Mouse (Mus musculus): ENCODE measurements around the gene Otulinl.

Gene Otulinl

GRCm38 (mm10) chr15:27680997-27681396, 382 bp downstream of the Otulinl start:
- no peak for DNase-seq (ENCODE audit: extremely low read depth, low read depth)

DNA sequence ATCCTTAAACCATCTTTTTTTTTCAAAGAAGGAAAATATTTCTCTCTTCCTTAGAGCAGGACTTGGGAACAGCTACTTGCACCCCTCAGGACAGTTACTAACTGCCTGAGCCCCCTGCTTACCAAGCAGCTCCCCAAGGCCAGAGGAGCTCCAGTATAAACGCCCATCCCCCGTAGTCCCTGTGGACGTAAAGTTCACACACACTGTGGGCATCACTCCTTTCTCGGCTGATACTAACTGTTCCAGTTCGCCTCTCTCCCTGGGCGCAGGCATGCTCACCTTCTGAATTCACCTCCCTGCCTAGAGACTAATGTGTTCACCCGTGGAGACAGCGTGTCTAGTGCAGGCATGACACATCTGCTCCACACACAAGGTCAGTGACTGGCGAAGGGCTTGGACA, 2.9 kb downstream of the Otulinl start:
- DNase-seq (ENCODE audit: extremely low read depth, low read depth): no peak

DNA sequence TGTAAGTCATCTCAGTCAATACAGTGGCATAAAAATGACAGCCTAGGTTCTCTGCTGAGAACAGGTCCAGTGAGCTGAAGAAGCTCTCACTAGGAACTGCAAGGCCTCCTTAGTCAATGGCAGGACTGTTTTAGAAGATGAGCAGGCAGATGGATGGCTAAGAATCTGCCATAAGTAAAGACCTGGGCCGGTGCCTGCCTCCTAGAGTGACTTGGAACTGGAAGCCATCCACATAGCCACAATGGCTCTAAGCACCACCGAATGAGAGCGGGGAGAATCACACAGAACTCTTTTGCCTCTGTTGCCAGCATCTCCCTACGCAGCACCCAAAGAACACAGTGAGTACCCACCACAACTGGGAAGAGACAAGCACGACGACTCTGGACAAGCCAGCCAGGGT, 3.6 kb downstream of the Otulinl start:
- no peak for DNase-seq (ENCODE audit: extremely low read depth, low read depth)

GRCm38 (mm10) chr15:27676211-27676610, 5.2 kb downstream of the Otulinl start:
- no peak for DNase-seq (ENCODE audit: extremely low read depth, low read depth)

- no peak for DNase-seq (ENCODE audit: extremely low read depth, low read depth)
Measured at GRCm38 (mm10) chr15:27675122-27675521, 6.3 kb downstream of the Otulinl start.

DNA sequence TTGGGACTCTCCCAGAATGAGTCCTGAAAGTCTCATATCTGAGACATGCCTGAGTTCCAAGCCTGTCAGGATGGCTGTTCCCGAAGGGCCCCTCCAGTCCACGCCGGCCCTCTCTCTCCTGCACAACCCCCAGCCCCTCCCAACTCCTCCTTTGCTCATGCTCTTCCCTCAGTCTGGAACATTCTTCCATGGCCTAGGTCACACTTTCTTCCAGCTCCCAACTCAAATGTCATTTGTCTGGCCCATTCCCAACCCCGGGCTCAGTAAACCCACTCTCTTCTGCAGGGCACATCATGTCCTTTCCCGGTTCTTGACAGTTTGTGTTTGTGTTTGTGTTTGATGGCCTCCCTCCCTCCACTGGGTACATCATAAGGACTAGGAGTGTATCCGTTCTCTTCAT, 7.3 kb downstream of the Otulinl start:
- no peak for DNase-seq (ENCODE audit: extremely low read depth, low read depth)

DNA sequence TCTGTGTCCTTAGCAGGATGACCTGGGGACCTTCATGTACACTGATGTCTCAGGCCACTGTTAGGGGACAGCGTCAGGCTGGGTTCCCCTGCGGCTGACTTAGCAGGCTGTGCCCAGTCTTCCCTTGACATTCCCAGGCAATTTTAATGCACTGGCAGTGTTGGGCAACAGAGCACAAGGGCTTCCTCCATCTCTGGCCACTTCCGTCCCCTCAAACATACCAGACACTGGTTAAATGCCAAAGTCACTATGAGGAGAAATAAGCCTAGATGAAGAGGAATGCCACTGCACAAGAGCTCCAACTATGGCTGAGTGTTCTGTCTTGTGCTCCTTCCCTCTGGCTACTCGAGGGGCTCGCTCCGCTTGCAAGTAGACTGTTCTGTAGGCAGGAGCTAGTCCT, 8.2 kb downstream of the Otulinl start:
- no peak for DNase-seq (ENCODE audit: extremely low read depth, low read depth)

DNA sequence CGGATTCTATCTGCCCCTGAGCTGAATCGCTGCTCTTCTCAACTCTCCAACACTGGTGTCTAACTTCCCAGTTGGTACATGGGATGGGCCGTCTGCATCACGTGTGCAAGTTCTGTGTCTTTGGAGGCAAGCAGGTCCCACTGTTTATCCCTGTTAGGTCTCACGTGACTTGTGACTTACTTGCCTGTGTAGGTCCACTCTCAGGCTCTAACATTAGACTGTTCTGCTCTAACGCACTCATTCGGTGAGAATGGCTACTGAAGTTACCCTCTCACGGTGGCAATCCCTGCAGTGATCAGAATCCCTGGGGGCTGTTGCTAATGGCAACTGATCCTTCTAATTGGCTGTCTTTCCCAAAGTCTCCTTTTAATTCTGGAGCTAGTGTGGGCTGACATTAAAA, 9.1 kb downstream of the Otulinl start:
- DNase-seq (ENCODE audit: extremely low read depth, low read depth): no peak

GRCm38 (mm10) chr15:27671612-27672245, 9.7 kb downstream of the Otulinl start:
- peak; percentile 74 for DNase-seq (ENCODE audit: extremely low read depth, low read depth)

- peak; percentile 65 for DNase-seq (ENCODE audit: extremely low read depth, low read depth)
Measured at GRCm38 (mm10) chr15:27670708-27671107, 10.7 kb downstream of the Otulinl start.

DNA sequence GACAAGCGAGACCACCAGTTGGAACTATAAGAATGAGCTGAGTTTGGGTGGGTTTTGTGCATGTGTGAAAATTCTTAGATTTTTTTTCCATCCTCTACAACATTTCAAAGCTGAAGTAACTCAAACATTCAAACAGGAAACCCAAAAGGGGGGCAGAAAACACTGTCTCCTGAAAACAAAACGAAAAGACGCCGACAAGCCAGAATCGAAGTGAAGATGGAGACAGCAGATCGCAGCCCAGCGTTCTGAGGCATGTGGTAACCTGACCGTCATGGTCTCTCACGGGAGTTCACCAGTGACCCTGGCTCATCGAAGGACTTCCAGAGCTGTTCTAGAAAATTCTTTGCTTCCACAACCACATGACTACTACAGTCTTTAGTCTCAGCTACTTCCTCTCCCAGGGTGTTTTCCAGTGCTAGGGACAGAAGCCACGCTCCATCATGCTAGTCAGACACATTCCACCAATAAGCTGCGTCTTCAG, 11.4 kb downstream of the Otulinl start:
- DNase-seq (ENCODE audit: extremely low read depth, low read depth): no peak

DNA sequence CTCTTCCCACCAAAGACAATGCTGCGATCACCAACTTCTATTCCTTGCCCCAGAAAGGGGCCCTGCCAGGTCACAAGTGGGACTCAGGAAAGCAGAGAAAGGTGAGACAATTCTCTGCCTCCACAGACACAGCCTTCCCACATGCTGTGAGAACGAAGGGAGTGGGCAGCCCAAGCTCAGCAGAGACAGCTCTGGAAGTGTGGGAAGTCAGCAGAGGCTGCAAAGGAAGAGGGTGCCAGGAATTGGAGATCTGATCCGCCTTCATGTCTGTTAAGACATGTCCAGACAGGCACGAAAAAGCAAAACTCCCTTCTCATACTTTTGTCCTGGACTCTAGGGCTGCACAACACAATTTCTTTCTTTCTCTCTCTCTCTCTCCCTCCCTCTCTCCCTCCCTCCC, 12.1 kb downstream of the Otulinl start:
- no peak for DNase-seq (ENCODE audit: extremely low read depth, low read depth)

DNA sequence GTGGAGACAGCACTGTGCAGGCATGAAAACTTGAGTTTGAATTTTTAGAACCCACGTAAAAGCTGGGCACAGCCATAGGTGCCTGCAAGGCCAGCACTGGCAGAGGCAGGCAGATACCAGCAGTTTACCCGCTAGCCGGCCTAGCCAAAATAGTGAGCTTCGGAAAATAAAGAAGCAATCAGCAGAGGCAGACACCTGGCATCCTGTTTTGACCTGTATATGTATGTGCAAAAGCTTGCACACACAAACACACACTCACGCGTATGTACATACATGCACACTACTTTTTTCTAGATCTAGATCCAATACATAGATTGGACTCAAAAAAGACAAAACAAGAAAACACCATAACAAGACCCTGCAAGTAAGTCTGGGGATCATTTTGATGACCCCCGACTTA, 12.8 kb downstream of the Otulinl start:
- no peak for DNase-seq (ENCODE audit: extremely low read depth, low read depth)

- DNase-seq (ENCODE audit: extremely low read depth, low read depth): no peak
Measured at GRCm38 (mm10) chr15:27668001-27668461, 13.3 kb downstream of the Otulinl start.

DNA sequence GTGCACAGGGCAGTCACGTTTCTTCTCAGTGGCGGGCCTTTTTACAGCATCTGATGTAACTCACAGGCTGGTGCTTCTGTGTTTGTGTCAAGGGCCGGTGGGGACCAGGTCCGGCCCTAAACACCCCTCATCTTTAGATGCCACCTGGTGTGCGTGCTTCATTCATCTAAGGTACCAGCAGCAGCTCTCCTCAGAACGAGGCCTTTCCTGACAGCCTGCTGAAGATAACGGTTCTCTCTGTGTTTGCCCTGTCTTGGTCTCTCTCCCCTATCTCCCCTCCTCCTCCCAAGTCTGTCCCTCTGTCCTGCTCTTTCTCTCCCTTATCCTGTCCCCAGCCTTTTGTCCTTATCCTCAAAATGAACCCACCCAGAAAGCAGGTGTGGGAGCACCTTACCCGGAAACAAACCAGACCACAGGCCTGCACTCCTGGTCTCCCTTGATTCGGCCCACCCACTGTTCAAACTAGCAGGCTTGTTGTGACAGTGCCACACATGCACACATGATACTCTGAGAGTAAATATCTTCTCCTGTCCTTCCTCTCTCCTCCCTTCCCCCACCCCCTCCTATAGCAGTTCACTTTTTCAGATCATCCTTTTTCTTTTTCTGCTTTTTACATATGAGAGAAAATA, 14.4 kb downstream of the Otulinl start:
- peak; percentile 51 for DNase-seq (ENCODE audit: extremely low read depth, low read depth)

- DNase-seq (ENCODE audit: extremely low read depth, low read depth): no peak
Measured at GRCm38 (mm10) chr15:27665392-27665911, 15.9 kb downstream of the Otulinl start.

DNA sequence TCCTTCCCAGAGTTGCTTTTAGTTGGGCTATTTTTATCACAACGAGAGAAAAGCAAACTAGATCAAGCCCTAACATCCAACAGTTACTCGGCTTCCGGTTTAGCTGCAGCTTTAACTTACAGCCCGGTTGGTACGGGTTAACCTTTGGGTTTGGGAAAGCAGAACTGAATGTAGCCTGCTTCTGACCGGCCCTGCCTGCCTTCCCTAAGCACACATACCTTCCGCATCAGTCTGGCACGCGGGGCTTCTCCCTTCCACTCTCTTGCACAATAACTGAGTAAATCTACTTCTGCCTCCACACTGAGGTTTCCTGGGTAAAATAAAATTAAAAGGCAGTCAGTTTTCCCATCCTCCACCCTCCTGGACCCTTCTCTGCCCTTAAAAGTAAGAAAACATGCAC, 17.3 kb downstream of the Otulinl start:
- DNase-seq (ENCODE audit: extremely low read depth, low read depth): no peak

GRCm38 (mm10) chr15:27662699-27663098, 18.7 kb downstream of the Otulinl start:
- no peak for DNase-seq (ENCODE audit: extremely low read depth, low read depth)

DNA sequence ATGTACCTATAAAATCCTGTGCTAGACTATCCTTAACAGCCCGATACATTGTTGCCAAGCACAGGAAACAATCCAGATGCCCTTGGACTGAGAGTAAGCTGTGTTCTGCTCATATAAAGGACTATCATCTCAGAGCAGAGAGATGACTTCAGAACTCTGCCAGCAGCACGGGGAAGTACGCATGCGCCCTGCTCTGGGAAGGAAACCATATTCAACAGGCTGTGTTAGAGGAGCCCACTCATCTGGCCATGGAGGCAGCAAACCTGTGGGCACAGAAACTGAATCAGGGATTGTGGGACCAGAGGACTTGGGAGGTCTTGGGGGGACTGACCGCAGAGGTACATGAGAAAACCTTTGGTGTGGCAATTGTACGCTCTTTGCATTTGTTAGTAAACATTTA, 19.7 kb downstream of the Otulinl start:
- DNase-seq (ENCODE audit: extremely low read depth, low read depth): no peak

DNA sequence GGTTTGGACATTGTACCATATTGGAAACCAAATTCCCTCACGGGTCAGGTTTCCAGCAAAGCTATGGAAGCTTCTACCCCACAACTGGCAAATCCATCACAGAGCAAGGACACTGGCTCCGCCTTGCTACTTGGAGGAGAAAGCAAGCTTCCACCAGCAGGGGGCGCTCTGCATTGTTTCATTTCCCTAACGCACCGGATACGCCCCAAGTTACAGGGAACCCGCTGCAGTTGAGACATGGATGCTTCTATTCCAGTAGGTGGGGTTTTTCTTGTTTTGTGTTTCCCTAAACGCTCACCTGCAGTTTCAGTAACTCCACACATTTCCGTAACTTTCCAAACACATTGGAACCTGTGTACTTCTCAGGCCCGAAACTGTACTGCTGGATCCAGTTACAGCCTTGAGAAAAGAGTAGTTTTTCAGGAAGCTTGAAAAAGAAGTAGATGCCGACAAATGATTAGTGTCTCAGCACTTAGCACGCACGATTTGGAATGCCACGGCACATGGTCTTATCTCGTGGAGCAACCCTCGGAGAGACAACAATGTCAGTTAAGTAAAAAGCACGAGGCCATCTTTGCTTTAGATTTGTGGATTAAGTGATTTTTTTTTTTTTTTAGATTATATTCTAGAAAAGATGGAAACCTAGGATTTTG, 21.7 kb downstream of the Otulinl start:
- peak; percentile 83 for DNase-seq (ENCODE audit: extremely low read depth, low read depth)

- DNase-seq (ENCODE audit: extremely low read depth, low read depth): no peak
Measured at GRCm38 (mm10) chr15:27659143-27659542, 22.2 kb downstream of the Otulinl start.

- DNase-seq (ENCODE audit: extremely low read depth, low read depth): no peak
Measured at GRCm38 (mm10) chr15:27658356-27658755, 23.0 kb downstream of the Otulinl start.
